Mouse (Mus musculus) A20 (cell line): ENCODE results near the gene Auts2.
"Not testable (repeated sequence)": the region's sequence is repeated elsewhere in the genome, so short reads cannot be mapped to it uniquely, and the experiment has no call there.

ENCODE experiments used
- DNase-seq: peaks from one replicate; pipeline ENCODE4 v3.0.0-alpha.2; 2011; ENCODE audit warnings: low read depth, low spot score

Gene Auts2

GRCm38 (mm10) chr5:132543118-132544071 lies at the start of gene Auts2:
Gene Auts2, minus strand, starts transcription at chr5:132543344.
- DNase-seq, result no peak

- DNase-seq, result no peak
Observed at GRCm38 (mm10) chr5:132591721-132592695, 48.9 kb upstream of the Auts2 start.

- no peak for DNase-seq
Observed at GRCm38 (mm10) chr5:132579774-132580173, 36.6 kb upstream of the Auts2 start.

GRCm38 (mm10) chr5:132560771-132561170 lies 17.6 kb upstream of the Auts2 start:
- DNase-seq, result not testable (repeated sequence)

GRCm38 (mm10) chr5:132545761-132546160 lies 2.6 kb upstream of the Auts2 start:
- no peak for DNase-seq

GRCm38 (mm10) chr5:132544176-132544995 lies 1.2 kb upstream of the Auts2 start:
- DNase-seq, result no peak

- no peak for DNase-seq
Observed at GRCm38 (mm10) chr5:132542381-132543020, 643 bp downstream of the Auts2 start.

GRCm38 (mm10) chr5:132541951-132542350 lies 1.2 kb downstream of the Auts2 start:
- DNase-seq, result no peak

- DNase-seq, result no peak
Observed at GRCm38 (mm10) chr5:132541371-132541931, 1.7 kb downstream of the Auts2 start.

GRCm38 (mm10) chr5:132540841-132541311 lies 2.3 kb downstream of the Auts2 start:
- no peak for DNase-seq

GRCm38 (mm10) chr5:132537475-132537874 lies 5.7 kb downstream of the Auts2 start:
- no peak for DNase-seq

- no peak for DNase-seq
Observed at GRCm38 (mm10) chr5:132526395-132526794, 16.7 kb downstream of the Auts2 start.

- DNase-seq, result no peak
Observed at GRCm38 (mm10) chr5:132521358-132521873, 21.7 kb downstream of the Auts2 start.

GRCm38 (mm10) chr5:132517879-132518278 lies 25.3 kb downstream of the Auts2 start:
- DNase-seq, result no peak

- no peak for DNase-seq
Observed at GRCm38 (mm10) chr5:132514521-132514920, 28.6 kb downstream of the Auts2 start.

GRCm38 (mm10) chr5:132513206-132513605 lies 29.9 kb downstream of the Auts2 start:
- no peak for DNase-seq

- no peak for DNase-seq
Observed at GRCm38 (mm10) chr5:132509464-132509885, 33.7 kb downstream of the Auts2 start.

GRCm38 (mm10) chr5:132504893-132505292 lies 38.3 kb downstream of the Auts2 start:
- no peak for DNase-seq

GRCm38 (mm10) chr5:132503431-132503830 lies 39.7 kb downstream of the Auts2 start:
- no peak for DNase-seq

GRCm38 (mm10) chr5:132502036-132502435 lies 41.1 kb downstream of the Auts2 start:
- no peak for DNase-seq
